Mouse (Mus musculus) forebrain, embryonic 16.5 days (tissue): ENCODE data around the gene Bik. TPM values are rescaled to one million over a fixed set of nuclear protein-coding genes. Genes with fewer than 3 reads are reported as not detected.

Experiments
- ATAC-seq: fragments of 200-750 bp; cut with Nextera tagmentation; 2 replicates; pipeline ENCODE4 v1.8.0; 2017; ENCODE audit warnings: mild to moderate bottlenecking, moderate library complexity
- H3K27ac ChIP-seq: fragments of 300-500 bp; sonication (generic); 2 replicates; pipeline ENCODE4 v1.5.1; 2014; ENCODE audit warnings: low read length, control low read depth
- H3K27me3 ChIP-seq: fragments of 300-500 bp; sonication (generic); replicated peaks from 2 replicates; pipeline ENCODE4 v1.6.1; 2014; ENCODE audit warnings: low read length; ENCODE audit not compliant: control insufficient read depth, insufficient read depth
- H3K36me3 ChIP-seq: fragments of 300-500 bp; sonication (generic); 2 replicates; pipeline ENCODE4 v1.6.1; 2014; ENCODE audit not compliant: control insufficient read depth, insufficient read depth
- H3K4me1 ChIP-seq: fragments of 300-500 bp; sonication (generic); replicated peaks from 2 replicates; pipeline ENCODE4 v1.6.1; 2014; ENCODE audit warnings: low read length; ENCODE audit not compliant: control insufficient read depth, insufficient read depth
- H3K4me2 ChIP-seq: fragments of 300-500 bp; sonication (generic); 2 replicates; pipeline ENCODE4 v1.6.1; 2014; ENCODE audit warnings: mild to moderate bottlenecking, low read length, control low read depth
- H3K4me3 ChIP-seq: fragments of 300-500 bp; sonication (generic); replicated peaks from 2 replicates; pipeline ENCODE4 v1.5.1; 2014; ENCODE audit warnings: mild to moderate bottlenecking, low read length, control low read depth
- H3K9ac ChIP-seq: fragments of 300-500 bp; sonication (generic); replicated peaks from 2 replicates; pipeline ENCODE4 v1.6.1; 2014; ENCODE audit warnings: low read depth, low read length, control low read depth
- H3K9me3 ChIP-seq: fragments of 300-500 bp; sonication (generic); 2 replicates; pipeline ENCODE4 v1.6.1; 2016; ENCODE audit warnings: low read length; ENCODE audit not compliant: control insufficient read depth
- WGBS: fragments of 180-500 bp; shearing (Covaris S2); extraction: QIAGEN DNeasy Blood & Tissue Kit; methylation state at CpG from one replicate; pipeline ENCODE4 v1.1.7; 2014; 5-methylcytosine and 5-hydroxymethylcytosine counted together
- polyA plus RNA-seq: library from polyadenylated mRNA; unstranded; fragments of >200 nt; fragmentation: Nextera tagmentation; extraction: Ambion mirVana; gene quantifications from 2 replicates; pipeline ENCODE4 v1.2.1, GENCODE M21; 2015

The Bik gene
- polyA plus RNA-seq, 1 experiment from 2014 or later: 1.1 TPM

- no peaks in the 10 kb centered on the region for H3K4me1 ChIP-seq
- ATAC-seq: no peak
- no peak overlapping the region for H3K4me3 ChIP-seq
- WGBS: 79% methylated on average over 17 of the region's 17 CpGs
- H3K4me2 ChIP-seq: no peak overlapping the region
- no peaks in the 10 kb centered on the region for H3K9me3 ChIP-seq
- H3K36me3 ChIP-seq: no peaks in the 10 kb centered on the region
- H3K27ac ChIP-seq: no peak overlapping the region
- no peak overlapping the region for H3K9ac ChIP-seq
- no peaks in the 10 kb centered on the region for H3K27me3 ChIP-seq
Observed at GRCm38 (mm10) chr15:83534960-83535889, 8.6 kb downstream of the Bik start.

- Histone ChIP-seq H3K9ac (no peak overlapping the region), H3K4me3 (no peak overlapping the region), H3K36me3 (no peaks in the 10 kb centered on the region), H3K4me1 (no peaks in the 10 kb centered on the region), H3K4me2 (no peak overlapping the region), H3K9me3 (no peaks in the 10 kb centered on the region), H3K27me3 (no peaks in the 10 kb centered on the region), H3K27ac (no peak overlapping the region)
- 90% methylated on average over 6 of the region's 6 CpGs for WGBS
- no peak for ATAC-seq
Observed at GRCm38 (mm10) chr15:83535890-83536231, 9.2 kb downstream of the Bik start.

- no peak for ATAC-seq
- WGBS: 95% methylated on average over 2 of the region's 2 CpGs
Observed at GRCm38 (mm10) chr15:83538855-83539254, 12.2 kb downstream of the Bik start.

GRCm38 (mm10) chr15:83539905-83540304, 13.2 kb downstream of the Bik start:
- H3K4me1 ChIP-seq: no peaks in the 10 kb centered on the region
- no peaks in the 10 kb centered on the region for H3K36me3 ChIP-seq
- ATAC-seq: no peak
- no peaks in the 10 kb centered on the region for H3K9me3 ChIP-seq
- H3K9ac ChIP-seq: no peak overlapping the region
- no peak overlapping the region for H3K4me2 ChIP-seq
- H3K4me3 ChIP-seq: no peak overlapping the region
- no peaks in the 10 kb centered on the region for H3K27me3 ChIP-seq
- H3K27ac ChIP-seq: no peak overlapping the region
- WGBS: 71% methylated on average over 4 of the region's 4 CpGs

More at GRCm38 (mm10) chr15:83538855-83539254, 12.2 kb downstream of the Bik start:
- no peak overlapping the region for H3K9ac ChIP-seq
- no peaks in the 10 kb centered on the region for H3K9me3 ChIP-seq
- no peak overlapping the region for H3K27ac ChIP-seq
- no peaks in the 10 kb centered on the region for H3K4me1 ChIP-seq
- no peaks in the 10 kb centered on the region for H3K36me3 ChIP-seq
- no peaks in the 10 kb centered on the region for H3K27me3 ChIP-seq
- H3K4me2 ChIP-seq: no peak overlapping the region
- H3K4me3 ChIP-seq: no peak overlapping the region

GRCm38 (mm10) chr15:83541647-83542287, 15.1 kb downstream of the Bik start:
- H3K4me1 ChIP-seq: no peaks in the 10 kb centered on the region
- H3K9me3 ChIP-seq: no peaks in the 10 kb centered on the region
- H3K9ac ChIP-seq: no peak overlapping the region
- H3K4me2 ChIP-seq: no peak overlapping the region
- no peak overlapping the region for H3K4me3 ChIP-seq
- no peak overlapping the region for H3K27ac ChIP-seq
- no peak for ATAC-seq
- no peaks in the 10 kb centered on the region for H3K27me3 ChIP-seq
- 87% methylated on average over 9 of the region's 9 CpGs for WGBS
- H3K36me3 ChIP-seq: peaks cover 5% of the 10 kb centered on the region; the same call in 1 of the 2 replicates

GRCm38 (mm10) chr15:83546029-83546428, 19.4 kb downstream of the Bik start:
- 94% methylated on average over 7 of the region's 7 CpGs for WGBS
- Histone ChIP-seq H3K4me1 (no peaks in the 10 kb centered on the region), H3K9ac (no peak overlapping the region), H3K4me3 (no peak overlapping the region), H3K27me3 (no peaks in the 10 kb centered on the region), H3K27ac (no peak overlapping the region), H3K4me2 (no peak overlapping the region), H3K36me3 (peaks cover 11% of the 10 kb centered on the region), H3K9me3 (no peaks in the 10 kb centered on the region)
- ATAC-seq: no peak

- no peak overlapping the region for H3K4me3 ChIP-seq
- no peaks in the 10 kb centered on the region for H3K27me3 ChIP-seq
- H3K4me2 ChIP-seq: no peak overlapping the region
Observed at GRCm38 (mm10) chr15:83547144-83547543, 20.5 kb downstream of the Bik start.

GRCm38 (mm10) chr15:83550137-83550536, 23.5 kb downstream of the Bik start:
- peaks cover 6% of the 10 kb centered on the region; the same call in 1 of the 2 replicates for H3K4me1 ChIP-seq
- no peaks in the 10 kb centered on the region for H3K9me3 ChIP-seq
- H3K36me3 ChIP-seq: peaks cover 11% of the 10 kb centered on the region
- H3K4me3 ChIP-seq: no peak overlapping the region
- H3K27ac ChIP-seq: no peak overlapping the region
- no peak for ATAC-seq
- H3K9ac ChIP-seq: no peak overlapping the region
- H3K4me2 ChIP-seq: no peak overlapping the region
- no peaks in the 10 kb centered on the region for H3K27me3 ChIP-seq
- WGBS: 81% methylated on average over 2 of the region's 2 CpGs

More at GRCm38 (mm10) chr15:83547144-83547543, 20.5 kb downstream of the Bik start:
- no peak overlapping the region for H3K27ac ChIP-seq
- peaks cover 11% of the 10 kb centered on the region for H3K36me3 ChIP-seq
- 92% methylated on average over 8 of the region's 8 CpGs for WGBS
- no peak for ATAC-seq
- H3K9me3 ChIP-seq: no peaks in the 10 kb centered on the region
- no peaks in the 10 kb centered on the region for H3K4me1 ChIP-seq
- H3K9ac ChIP-seq: no peak overlapping the region

GRCm38 (mm10) chr15:83553831-83554230, 27.2 kb downstream of the Bik start:
- Histone ChIP-seq H3K9me3 (no peaks in the 10 kb centered on the region), H3K4me1 (peaks cover 11% of the 10 kb centered on the region), H3K27me3 (no peaks in the 10 kb centered on the region), H3K9ac (no peak overlapping the region), H3K4me2 (no peak overlapping the region), H3K4me3 (no peak overlapping the region), H3K36me3 (0 out of 2 replicates have a peak, but pooled peaks cover 2% of the 10 kb centered on the region), H3K27ac (no peak overlapping the region)
- ATAC-seq: no peak
